Mouse (Mus musculus): Measurements from ENCODE around the gene Gm5414. TPM values are rescaled to one million over a fixed set of nuclear protein-coding genes. Genes with fewer than 3 reads are reported as not detected.

Gene Gm5414
- polyA plus RNA-seq (2016; fragmentation: Nextera tagmentation; extraction: Ambion mirVana), result not detected in 2 replicates

- H3K4me1 ChIP-seq, result no peaks in the 10 kb centered on the region
- no peaks in the 10 kb centered on the region for H3K36me3 ChIP-seq
- H3K4me2 ChIP-seq (replicated peaks), result no peak within 1 kb of the TSS
- H3K9me3 ChIP-seq, result no peaks in the 10 kb centered on the region
- H3K4me3 ChIP-seq, result no peak within 1 kb of the TSS
- no peak for ATAC-seq (ENCODE audit: low FRiP score, low read depth)
- 85% methylated on average over 2 of the region's 2 CpGs for WGBS
- no peaks in the 10 kb centered on the region for H3K27me3 ChIP-seq (replicated peaks)
- no peak within 1 kb of the TSS for H3K9ac ChIP-seq
- H3K27ac ChIP-seq, result no peak within 1 kb of the TSS
Observed at GRCm38 (mm10) chr15:101627884-101628283, at the start of gene Gm5414. Gene Gm5414 (minus strand): TSS chr15:101628188.

GRCm38 (mm10) chr15:101675978-101676377 lies 48.0 kb upstream of the Gm5414 start:
- Histone ChIP-seq H3K4me3 (no peak overlapping the region), H3K36me3 (no peaks in the 10 kb centered on the region), H3K27ac (no peak overlapping the region), H3K4me1 (no peaks in the 10 kb centered on the region), H3K9me3 (no peaks in the 10 kb centered on the region), H3K9ac (no peak overlapping the region), H3K4me2 (replicated peaks) (no peak overlapping the region), H3K27me3 (replicated peaks) (no peaks in the 10 kb centered on the region)
- 92% methylated on average over 1 of the region's 1 CpGs for WGBS
- ATAC-seq (ENCODE audit: low FRiP score, low read depth), result no peak

- H3K4me3 ChIP-seq, result no peak overlapping the region
- 90% methylated on average over 5 of the region's 5 CpGs for WGBS
- no peak overlapping the region for H3K4me2 ChIP-seq (replicated peaks)
- H3K9me3 ChIP-seq, result no peaks in the 10 kb centered on the region
- no peak overlapping the region for H3K9ac ChIP-seq
- no peaks in the 10 kb centered on the region for H3K36me3 ChIP-seq
- no peaks in the 10 kb centered on the region for H3K27me3 ChIP-seq (replicated peaks)
- no peaks in the 10 kb centered on the region for H3K4me1 ChIP-seq
- no peak overlapping the region for H3K27ac ChIP-seq
- no peak for ATAC-seq (ENCODE audit: low FRiP score, low read depth)
Observed at GRCm38 (mm10) chr15:101652736-101653265, 24.8 kb upstream of the Gm5414 start.

GRCm38 (mm10) chr15:101647280-101647679 lies 19.3 kb upstream of the Gm5414 start, which contains the start of gene Gm5478:
Gene Gm5478 (minus strand): TSS chr15:101647380.
- no peak within 1 kb of the TSS for H3K9ac ChIP-seq
- H3K4me3 ChIP-seq, result no peak within 1 kb of the TSS
- ATAC-seq (ENCODE audit: low FRiP score, low read depth), result no peak
- 84% methylated on average over 3 of the region's 3 CpGs for WGBS
- H3K9me3 ChIP-seq, result no peaks in the 10 kb centered on the region
- no peaks in the 10 kb centered on the region for H3K36me3 ChIP-seq
- H3K4me2 ChIP-seq (replicated peaks), result no peak within 1 kb of the TSS
- no peaks in the 10 kb centered on the region for H3K27me3 ChIP-seq (replicated peaks)
- no peaks in the 10 kb centered on the region for H3K4me1 ChIP-seq
- H3K27ac ChIP-seq, result no peak within 1 kb of the TSS

- no peaks in the 10 kb centered on the region for H3K36me3 ChIP-seq
- 74% methylated on average over 6 of the region's 6 CpGs for WGBS
- no peak overlapping the region for H3K27ac ChIP-seq
- no peaks in the 10 kb centered on the region for H3K4me1 ChIP-seq
- no peaks in the 10 kb centered on the region for H3K9me3 ChIP-seq
- H3K27me3 ChIP-seq (replicated peaks), result no peaks in the 10 kb centered on the region
- ATAC-seq (ENCODE audit: low FRiP score, low read depth), result no peak
- no peak overlapping the region for H3K4me2 ChIP-seq (replicated peaks)
- no peak overlapping the region for H3K9ac ChIP-seq
- H3K4me3 ChIP-seq, result no peak overlapping the region
Observed at GRCm38 (mm10) chr15:101599123-101599522, 28.9 kb downstream of the Gm5414 start.

- 78% methylated on average over 10 of the region's 10 CpGs for WGBS
- Histone ChIP-seq H3K36me3 (no peaks in the 10 kb centered on the region), H3K9me3 (no peaks in the 10 kb centered on the region), H3K9ac (no peak overlapping the region), H3K4me2 (replicated peaks) (no peak overlapping the region), H3K4me1 (no peaks in the 10 kb centered on the region), H3K27me3 (replicated peaks) (no peaks in the 10 kb centered on the region), H3K27ac (no peak overlapping the region), H3K4me3 (no peak overlapping the region)
- ATAC-seq (ENCODE audit: low FRiP score, low read depth), result no peak
Observed at GRCm38 (mm10) chr15:101588216-101588615, 39.8 kb downstream of the Gm5414 start.

GRCm38 (mm10) chr15:101584456-101584855 lies 43.5 kb downstream of the Gm5414 start:
- H3K4me3 ChIP-seq, result no peak overlapping the region
- no peak for ATAC-seq (ENCODE audit: low FRiP score, low read depth)
- no peak overlapping the region for H3K9ac ChIP-seq
- no peaks in the 10 kb centered on the region for H3K27me3 ChIP-seq (replicated peaks)
- no peak overlapping the region for H3K4me2 ChIP-seq (replicated peaks)
- H3K9me3 ChIP-seq, result no peaks in the 10 kb centered on the region
- WGBS, result 41% methylated on average over 2 of the region's 2 CpGs
- no peaks in the 10 kb centered on the region for H3K4me1 ChIP-seq
- H3K27ac ChIP-seq, result no peak overlapping the region
- H3K36me3 ChIP-seq, result no peaks in the 10 kb centered on the region

- Histone ChIP-seq H3K4me3 (no peak overlapping the region), H3K4me2 (replicated peaks) (no peak overlapping the region), H3K27ac (no peak overlapping the region), H3K9ac (no peak overlapping the region), H3K9me3 (no peaks in the 10 kb centered on the region), H3K4me1 (no peaks in the 10 kb centered on the region), H3K27me3 (replicated peaks) (no peaks in the 10 kb centered on the region), H3K36me3 (no peaks in the 10 kb centered on the region)
- no peak for ATAC-seq (ENCODE audit: low FRiP score, low read depth)
- 84% methylated on average over 8 of the region's 8 CpGs for WGBS
Observed at GRCm38 (mm10) chr15:101583211-101583965, 44.6 kb downstream of the Gm5414 start.

- Histone ChIP-seq H3K9me3 (no peaks in the 10 kb centered on the region), H3K36me3 (no peaks in the 10 kb centered on the region), H3K27ac (no peak overlapping the region), H3K4me2 (replicated peaks) (no peak overlapping the region), H3K4me3 (no peak overlapping the region), H3K9ac (no peak overlapping the region), H3K27me3 (replicated peaks) (no peaks in the 10 kb centered on the region), H3K4me1 (no peaks in the 10 kb centered on the region)
- no peak for ATAC-seq (ENCODE audit: low FRiP score, low read depth)
- WGBS, result 85% methylated on average over 3 of the region's 3 CpGs
Observed at GRCm38 (mm10) chr15:101581701-101582100, 46.3 kb downstream of the Gm5414 start.

- Histone ChIP-seq H3K27me3 (replicated peaks) (no peaks in the 10 kb centered on the region), H3K4me3 (no peak overlapping the region), H3K9me3 (no peaks in the 10 kb centered on the region), H3K36me3 (no peaks in the 10 kb centered on the region), H3K27ac (no peak overlapping the region), H3K9ac (no peak overlapping the region), H3K4me1 (no peaks in the 10 kb centered on the region), H3K4me2 (replicated peaks) (no peak overlapping the region)
- no peak for ATAC-seq (ENCODE audit: low FRiP score, low read depth)
- WGBS, result 83% methylated on average over 5 of the region's 5 CpGs
Observed at GRCm38 (mm10) chr15:101575506-101575905, 52.5 kb downstream of the Gm5414 start.

All from neural tube, embryonic 12.5 days (tissue).